Mouse (Mus musculus) C2C12 (cell line): ENCODE measurements at regions not wholly inside any gene's neighbourhood (a gene's known extent, or its start where the extent isn't known, plus 50 kb on each side); places are given as distances from the start of the nearest gene placed in this dataset.

Experiments used
- H3K27me3 ChIP-seq: one replicate; pipeline ENCODE4 v1.6.1; 2011; ENCODE audit not compliant: control insufficient read depth, insufficient read depth, insufficient read length
- H3K36me3 ChIP-seq: one replicate; pipeline ENCODE4 v1.6.1; 2011; ENCODE audit not compliant: control insufficient read depth, insufficient read depth
- H3K4me3 ChIP-seq: one replicate; pipeline ENCODE4 v1.5.1; 2011; ENCODE audit warnings: mild to moderate bottlenecking, control low read depth; ENCODE audit not compliant: poor library complexity, insufficient read depth, severe bottlenecking
- H3K79me2 ChIP-seq: one replicate; pipeline ENCODE4 v1.6.1; 2011; ENCODE audit not compliant: control insufficient read depth, insufficient read depth
- H3K79me3 ChIP-seq: one replicate; pipeline ENCODE4 v1.6.1; 2011; ENCODE audit warnings: low read depth, control low read depth
- H3ac ChIP-seq: one replicate; pipeline ENCODE3; 2011; ENCODE audit warnings: low read depth; ENCODE audit not compliant: control insufficient read depth, insufficient read length
- CEBPB ChIP-seq: IDR thresholded peaks from one replicate; pipeline ENCODE4 v1.6.1; 2011; ENCODE audit warnings: low read depth, mild to moderate bottlenecking, control low read depth, moderate library complexity
- CTCF ChIP-seq: IDR thresholded peaks from one replicate; pipeline ENCODE4 v1.5.1; 2011; ENCODE audit not compliant: control insufficient read depth, insufficient read depth, insufficient read length
- FOSL1 ChIP-seq: IDR thresholded peaks from one replicate; pipeline ENCODE4 v1.8.0; 2011; ENCODE audit warnings: mild to moderate bottlenecking, low read length; ENCODE audit not compliant: poor library complexity, insufficient read depth, severe bottlenecking
- MAX ChIP-seq: IDR thresholded peaks from one replicate; pipeline ENCODE4 v1.6.1; 2011; ENCODE audit warnings: mild to moderate bottlenecking, control low read depth
- MYOD1 ChIP-seq: IDR thresholded peaks from one replicate; pipeline ENCODE4 v1.6.1; 2011; ENCODE audit warnings: low read depth; ENCODE audit not compliant: control insufficient read depth, insufficient read length
- MYOG ChIP-seq: IDR thresholded peaks from one replicate; pipeline ENCODE4 v1.6.1; 2011; ENCODE audit not compliant: control insufficient read depth, insufficient read length; ENCODE audit errors: extremely low read depth
- USF1 ChIP-seq: IDR thresholded peaks from one replicate; pipeline ENCODE4 v1.6.1; 2011; ENCODE audit warnings: low read depth, mild to moderate bottlenecking, control low read depth, moderate library complexity

GRCm38 (mm10) chr16:93147525-93148222, 321.7 kb upstream of the Runx1 start:
- TF ChIP-seq USF1 (no peak), CEBPB (no peak), CTCF (no peak), MYOD1 (no peak), MYOG (no peak), MAX (no peak), FOSL1 (no peak)
- H3K79me3 ChIP-seq = no peaks in the 10 kb centered on the region

DNA sequence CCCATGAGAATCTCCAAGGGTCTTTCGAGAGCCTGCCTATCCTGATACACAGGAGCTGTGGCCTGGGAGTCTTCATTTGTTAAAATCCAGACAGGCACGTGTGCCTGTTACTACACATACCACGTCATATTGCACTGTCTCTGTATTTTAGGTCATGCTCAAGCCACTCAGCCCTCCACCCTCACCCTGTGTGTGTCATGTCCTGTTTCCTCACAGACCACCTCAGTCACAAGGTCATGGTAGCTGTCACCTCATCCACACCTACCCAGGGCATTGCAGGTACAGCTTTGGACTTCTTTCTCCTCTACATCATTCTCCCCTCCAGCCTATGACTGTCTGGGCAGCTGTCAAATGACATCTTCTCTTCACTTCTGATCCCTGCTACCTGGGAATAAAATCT, 320.9 kb upstream of the Runx1 start:
- Histone ChIP-seq H3K79me2 (no peaks in the 10 kb centered on the region), H3K4me3 (no peak overlapping the region), H3K27me3 (no peaks in the 10 kb centered on the region), H3ac (no peak overlapping the region), H3K79me3 (no peaks in the 10 kb centered on the region), H3K36me3 (no peaks in the 10 kb centered on the region)
- TF ChIP-seq USF1 = no peak
- TF ChIP-seq FOSL1 = no peak
- TF ChIP-seq CTCF = no peak
- TF ChIP-seq MAX = no peak
- no peak for TF ChIP-seq MYOD1
- no peak for TF ChIP-seq CEBPB
- no peak for TF ChIP-seq MYOG

More at GRCm38 (mm10) chr16:93147525-93148222, 321.7 kb upstream of the Runx1 start:
- Histone ChIP-seq H3K4me3 (no peak overlapping the region), H3K27me3 (no peaks in the 10 kb centered on the region), H3K36me3 (no peaks in the 10 kb centered on the region), H3ac (no peak overlapping the region), H3K79me2 (no peaks in the 10 kb centered on the region)

- Histone ChIP-seq H3ac (no peak overlapping the region), H3K36me3 (no peaks in the 10 kb centered on the region), H3K79me2 (no peaks in the 10 kb centered on the region), H3K4me3 (no peak overlapping the region), H3K27me3 (no peaks in the 10 kb centered on the region), H3K79me3 (no peaks in the 10 kb centered on the region)
- TF ChIP-seq MAX (no peak), CTCF (no peak), MYOD1 (no peak), MYOG (no peak), FOSL1 (no peak)
Measured at GRCm38 (mm10) chr16:93145617-93146016, 319.7 kb upstream of the Runx1 start.

DNA sequence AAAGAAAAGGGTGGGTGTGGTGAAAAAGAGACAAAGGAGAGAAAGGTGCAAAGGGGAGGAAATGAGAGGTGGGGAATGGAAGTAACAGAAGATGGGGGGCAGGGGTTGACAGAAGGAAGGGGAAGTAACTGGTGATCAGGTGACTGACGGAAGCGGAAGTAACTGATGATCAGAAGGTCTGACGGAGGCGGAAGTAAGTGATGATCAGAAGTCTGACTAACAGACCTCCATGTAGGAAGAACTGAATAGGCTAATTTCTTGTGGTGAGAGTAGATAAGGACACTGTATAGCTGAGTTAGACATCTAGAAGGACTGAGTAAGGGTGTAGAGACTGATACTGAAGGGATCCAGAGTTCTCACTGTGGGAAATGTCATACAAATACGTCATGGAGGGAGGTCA, 318.1 kb upstream of the Runx1 start:
- Histone ChIP-seq H3K79me2 (no peaks in the 10 kb centered on the region), H3K27me3 (no peaks in the 10 kb centered on the region), H3ac (no peak overlapping the region), H3K36me3 (no peaks in the 10 kb centered on the region), H3K79me3 (no peaks in the 10 kb centered on the region), H3K4me3 (no peak overlapping the region)
- TF ChIP-seq CTCF = no peak
- no peak for TF ChIP-seq USF1
- TF ChIP-seq MYOG = no peak
- TF ChIP-seq FOSL1 = no peak
- no peak for TF ChIP-seq MYOD1
- no peak for TF ChIP-seq CEBPB
- no peak for TF ChIP-seq MAX

DNA sequence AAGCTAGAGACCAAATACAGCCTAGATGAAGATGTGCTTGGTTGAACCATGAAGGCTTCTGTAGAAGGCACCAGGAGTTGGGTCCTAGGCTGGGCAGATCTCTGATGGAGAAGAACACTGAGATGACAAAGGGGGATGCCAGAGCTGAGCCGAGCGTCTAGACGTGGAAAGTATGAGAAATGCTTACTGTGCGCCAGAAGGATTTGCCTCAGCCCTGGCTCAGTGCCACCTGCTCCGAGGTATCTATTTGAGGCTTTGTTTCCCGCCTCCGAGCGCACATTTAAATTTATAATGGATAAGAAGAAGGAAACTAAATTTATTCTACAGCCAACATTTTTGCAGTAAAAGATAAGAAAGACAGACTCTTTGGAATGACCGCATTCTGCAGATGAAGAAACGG, 317.2 kb upstream of the Runx1 start:
- TF ChIP-seq FOSL1 (no peak), MAX (no peak), USF1 (no peak), MYOG (no peak), MYOD1 (no peak), CEBPB (no peak), CTCF (no peak)
- no peaks in the 10 kb centered on the region for H3K79me3 ChIP-seq
- H3ac ChIP-seq = no peak overlapping the region
- no peaks in the 10 kb centered on the region for H3K36me3 ChIP-seq
- H3K79me2 ChIP-seq = no peaks in the 10 kb centered on the region
- H3K4me3 ChIP-seq = no peak overlapping the region
- no peaks in the 10 kb centered on the region for H3K27me3 ChIP-seq

GRCm38 (mm10) chr16:93141967-93142366, 316.0 kb upstream of the Runx1 start:
- H3ac ChIP-seq = no peak overlapping the region
- H3K79me3 ChIP-seq = no peaks in the 10 kb centered on the region
- TF ChIP-seq MYOG (no peak), MYOD1 (no peak), CEBPB (no peak)
- no peaks in the 10 kb centered on the region for H3K36me3 ChIP-seq
- H3K4me3 ChIP-seq = no peak overlapping the region
- H3K27me3 ChIP-seq = no peaks in the 10 kb centered on the region
- H3K79me2 ChIP-seq = no peaks in the 10 kb centered on the region
